Mouse (Mus musculus): Measurements from ENCODE around the gene BC028528. TPM values are rescaled to one million over a fixed set of nuclear protein-coding genes. Genes with fewer than 3 reads are reported as not detected.

BC028528 gene
- total RNA-seq (2012; rRNA removed) (15.6 and 17.2 TPM in 2 replicates), total RNA-seq (2014; rRNA removed) (40.6 and 54.0 TPM in 2 replicates), polyA plus RNA-seq (2012; ENCODE audit: insufficient read length, low read depth) (43.9 and 46.1 TPM in 2 replicates)

- no peak for TF ChIP-seq MAX (IDR thresholded peaks at IDR 0.05; ENCODE audit: low read length)
- peak; percentile 61; the same call in 1 of the 2 replicates for TF ChIP-seq TBP (conservative IDR thresholded peaks at IDR 0.05; ENCODE audit: low read depth, low read length)
- no peak for TF ChIP-seq USF1 (IDR thresholded peaks at IDR 0.05; ENCODE audit: low read depth, low read length)
- no peak for TF ChIP-seq ZMIZ1 (IDR thresholded peaks at IDR 0.05; ENCODE audit: low read depth, low read length)
- TF ChIP-seq USF2 (conservative IDR thresholded peaks at IDR 0.05; ENCODE audit: low read depth, low read length) = no peak
- TF ChIP-seq ELF1 (IDR thresholded peaks at IDR 0.05; ENCODE audit: low read depth, low read length) = peak; percentile 59; the same call in 1 of the 2 replicates
- TF ChIP-seq JUN (IDR thresholded peaks at IDR 0.05; ENCODE audit: insufficient read depth, low read depth, low read length) = no peak
- no peak for TF ChIP-seq MYC (IDR thresholded peaks at IDR 0.05; ENCODE audit: low read depth, low read length)
- TF ChIP-seq ZC3H11A (IDR thresholded peaks at IDR 0.05; ENCODE audit: low read depth, low read length) = no peak
- TF ChIP-seq SMC3 (IDR thresholded peaks at IDR 0.05; ENCODE audit: low read depth, low read length) = no peak
- peak; percentile 49 for TF ChIP-seq EP300 (IDR thresholded peaks at IDR 0.05; ENCODE audit: low read length)
- TF ChIP-seq IRF4 (IDR thresholded peaks at IDR 0.05; ENCODE audit: low read depth, low read length) = peak; percentile 50
- TF ChIP-seq SIN3A (IDR thresholded peaks at IDR 0.05; ENCODE audit: low read length) = 0 out of 2 replicates have a peak, but pooled peaks have one; percentile 41
- TF ChIP-seq UBTF (IDR thresholded peaks at IDR 0.05; ENCODE audit: low read depth, low read length) = no peak
- TF ChIP-seq ZNF384 (IDR thresholded peaks at IDR 0.05; ENCODE audit: low read depth, low read length) = no peak
- TF ChIP-seq NELFE (IDR thresholded peaks at IDR 0.05; ENCODE audit: low read depth, low read length) = peak; percentile 39; the same call in 1 of the 2 replicates
- TF ChIP-seq KAT2A (IDR thresholded peaks at IDR 0.05; ENCODE audit: insufficient replicate concordance, low read length) = peak; percentile 62; the same call in 1 of the 2 replicates
- TF ChIP-seq POLR2A (IDR thresholded peaks at IDR 0.05; ENCODE audit: low read depth, low read length) = peak; percentile 59
- TF ChIP-seq MEF2A (IDR thresholded peaks at IDR 0.05; ENCODE audit: borderline replicate concordance, low read depth, low read length) = 0 out of 2 replicates have a peak, but pooled peaks have one; percentile 7
- TF ChIP-seq TCF12 (IDR thresholded peaks at IDR 0.05; ENCODE audit: low read depth, low read length) = peak; percentile 32; the same call in 1 of the 2 replicates
- Histone ChIP-seq H3K27me3 (replicated peaks) (no peaks in the 10 kb centered on the region), H3K4me2 (ENCODE audit: insufficient read depth, low read depth, poor library complexity, severe bottlenecking) (peak within 1 kb of the TSS; percentile 93), H3K9me3 (replicated peaks; ENCODE audit: low read length) (no peaks in the 10 kb centered on the region), H3K4me3 (replicated peaks in 1 of 3; ENCODE audit: low read depth in 2 of 3, low read length in 2 of 3, poor library complexity in 1 of 3) (peak within 1 kb of the TSS; percentile 51 to 54 (median 53)), H3K27ac (ENCODE audit: insufficient read depth, low read depth) (peak within 1 kb of the TSS; percentile 59; the same call in 1 of the 2 replicates), H3K79me2 (replicated peaks; ENCODE audit: control insufficient read depth, extremely low read depth, insufficient read depth, poor library complexity, severe bottlenecking) (peaks cover 16% of the 10 kb centered on the region), H3K9ac (ENCODE audit: insufficient read depth, low read depth) (peak within 1 kb of the TSS; percentile 56), H3K36me3 (replicated peaks in 1 of 2; ENCODE audit: control insufficient read depth in 1 of 2, insufficient read depth in 1 of 2, low read length in 1 of 2) (peaks cover 18 to 40% of the 10 kb centered on the region in 2 experiments), H3K4me1 (ENCODE audit: control insufficient read depth in 1 of 2, insufficient read depth in 2 of 2) (peaks cover 18 to 61% of the 10 kb centered on the region in 2 experiments)
- dilution Hi-C loops (cut with MboI; ENCODE audit: extremely low pct_ligation_motif_present, extremely low pct_unique_long_range_greater_than_20kb, low sequenced_read_pairs) (no loop called here), in situ Hi-C loops (cut with MboI; ENCODE audit: low pct_ligation_motif_present, low pct_unique_long_range_greater_than_20kb, low sequenced_read_pairs) (no loop called here)
- peak; percentile 89 for DNase-seq (ENCODE audit: extremely low read depth)
These were observed at the start of gene BC028528 for GRCm38 (mm10) chr3:95891211-95892065. Gene BC028528, minus strand, starts transcription at chr3:95892005.

Measured in CH12.LX (cell line).